Comparison of ENCODE assay signal across 22 mouse cellular contexts in genomic region chr5:115055418-115055817, GRCm38 (mm10). TPM values are rescaled to one million over a fixed set of nuclear protein-coding genes. Genes with fewer than 3 reads are reported as not detected.
DNase-seq lines count a peak whose midpoint lies in the region; ATAC-seq and TF ChIP-seq lines count a peak whose summit lies in the region.
"Had no signal": no experiment of that assay in that cellular context is flagged by ENCODE, and none has a peak within 500 bp of the region (broad histone marks: within the 10 kb centered on the region; RNA-seq: fewer than 3 reads in every experiment).

No protein-coding gene starts in this region.

- no peaks in the 10 kb centered on the region for H3K9me3 ChIP-seq in heart, embryonic 10.5 days
- peaks cover 9% of the 10 kb centered on the region for H3K9me3 ChIP-seq in G1E (replicated peaks)
- H3K9me3 ChIP-seq in liver, embryonic 15.5 days (replicated peaks) = no peaks in the 10 kb centered on the region
- H3K9me3 ChIP-seq: limb, embryonic 15.5 days; midbrain, embryonic 12.5 days had no signal

- H3K36me3 ChIP-seq in heart, embryonic 10.5 days = 0 out of 2 replicates have a peak, but pooled peaks cover 3% of the 10 kb centered on the region
- peaks cover 25% of the 10 kb centered on the region for H3K36me3 ChIP-seq in G1E (replicated peaks)
- H3K36me3 ChIP-seq in liver, embryonic 15.5 days (replicated peaks) = no peaks in the 10 kb centered on the region
- H3K36me3 ChIP-seq: limb, embryonic 15.5 days; midbrain, embryonic 12.5 days had no signal

- 0 out of 2 replicates have a peak overlapping the region, but pooled peaks have one; percentile 14 for H3K9ac ChIP-seq in liver, embryonic 15.5 days
- H3K9ac ChIP-seq: limb, embryonic 15.5 days; midbrain, embryonic 12.5 days had no signal

- no peak for TF ChIP-seq CTCF in G1E (IDR thresholded peaks at IDR 0.05; ENCODE audit: low read depth, low read length)

- H3K4me2 ChIP-seq in liver, embryonic 15.5 days = peak overlapping the region; percentile 39
- H3K4me2 ChIP-seq: limb, embryonic 15.5 days; midbrain, embryonic 12.5 days had no signal

- intact Hi-C loops in heart, postnatal 25 days (cut with DNase I) = no loop called here
- intact Hi-C loops in left cerebral cortex, postnatal 14 days (cut with DNase I) = no loop called here

- no peak overlapping the region for H3K27ac ChIP-seq in heart, embryonic 10.5 days
- peak overlapping the region; percentile 85 for H3K27ac ChIP-seq in liver, embryonic 15.5 days (replicated peaks)
- H3K27ac ChIP-seq: limb, embryonic 15.5 days; midbrain, embryonic 12.5 days had no signal

- no peak overlapping the region for H3K4me3 ChIP-seq in heart, embryonic 10.5 days
- peak overlapping the region; percentile 43; the same call in 1 of the 2 replicates for H3K4me3 ChIP-seq in G1E (ENCODE audit: low read depth, low read length)
- no peak overlapping the region for H3K4me3 ChIP-seq in liver, embryonic 15.5 days (replicated peaks)
- H3K4me3 ChIP-seq: limb, embryonic 15.5 days; midbrain, embryonic 12.5 days had no signal

- peak; percentile 87 for DNase-seq in heart, embryonic 10.5 days (ENCODE audit: low spot score)
- DNase-seq in heart, postnatal 25 days (ENCODE audit: low spot score) = no peak
- no peak for DNase-seq in G1E (ENCODE audit: low spot score)
- no peak for DNase-seq in left cerebral cortex, postnatal 14 days (ENCODE audit: low spot score in 2 of 2)
- DNase-seq in layer of hippocampus, adult 8-10 months (ENCODE audit: low spot score in 2 of 2) = no peak
- DNase-seq: adrenal gland, postnatal 36 days; cerebellum, adult 9-10 months; heart, adult 11 months; kidney, adult 18-20 months; kidney, postnatal 14 days; layer of hippocampus, adult 9-11 months; thymus, postnatal 36 days had no signal

- peak; percentile 22; the same call in 1 of the 2 replicates for ATAC-seq in G1E (ENCODE audit: extremely low read depth, insufficient number of reproducible peaks, low FRiP score, poor library complexity, severe bottlenecking)
- ATAC-seq in erythroblast, adult 5-6 weeks (replicated peaks; ENCODE audit: low FRiP score, poor library complexity, severe bottlenecking) = peak; percentile 65
- peak; percentile 69 for ATAC-seq in liver, embryonic 15.5 days (ENCODE audit: insufficient read depth)
- ATAC-seq: forebrain, embryonic 16.5 days; Patski had no signal

- peaks cover 56% of the 10 kb centered on the region for H3K4me1 ChIP-seq in heart, embryonic 10.5 days
- H3K4me1 ChIP-seq in G1E (ENCODE audit: insufficient read depth, low read depth, low read length) = peaks cover 97% of the 10 kb centered on the region
- peaks cover 98% of the 10 kb centered on the region for H3K4me1 ChIP-seq in liver, embryonic 15.5 days (replicated peaks)

- no peaks in the 10 kb centered on the region for H3K27me3 ChIP-seq in heart, embryonic 10.5 days (ENCODE audit: insufficient read depth, poor library complexity, severe bottlenecking)
- H3K27me3 ChIP-seq in G1E (ENCODE audit: insufficient read depth, low read length) = no peaks in the 10 kb centered on the region
- H3K27me3 ChIP-seq in liver, embryonic 15.5 days = no peaks in the 10 kb centered on the region
- H3K27me3 ChIP-seq: CH12.LX; limb, embryonic 15.5 days; midbrain, embryonic 12.5 days; Patski had no signal

- WGBS in heart, embryonic 10.5 days = 40% methylated on average over 6 of the region's 6 CpGs
- WGBS in liver, embryonic 15.5 days (ENCODE audit: insufficient replicate concordance) = 13% methylated on average over 6 of the region's 6 CpGs

RNA-seq across cellular contexts. Expression of gene Gm10401, which starts 42.7 kb away (rescaled TPM):
- 13.7 and 15.7 TPM in 2 replicates for polyA plus RNA-seq in heart, embryonic 10.5 days (2016; fragmentation: Nextera tagmentation; extraction: Ambion mirVana)
- total RNA-seq in heart, postnatal 25 days (2021) = not detected
- total RNA-seq in G1E (2014; fragmentation: Nextera tagmentation) (not detected in 2 replicates), G1E (2017) (0.46 and 0.49 TPM in 2 replicates)
- polyA plus RNA-seq in G1E (2012) = not detected in 2 replicates
- total RNA-seq in erythroblast, adult 5-6 weeks (2015; ENCODE audit: low replicate concordance) = not detected in 2 replicates
- total RNA-seq in erythroblast, adult 5-6 weeks (2017; ENCODE audit: low replicate concordance) = 1.1 TPM in 1 of 2 replicates, not detected in the other
- polyA plus RNA-seq in liver, embryonic 15.5 days (2015; fragmentation: Nextera tagmentation; extraction: Ambion mirVana) = 7.9 and 11.4 TPM in 2 replicates
- total RNA-seq in left cerebral cortex, postnatal 14 days (2021) = not detected
- not detected for total RNA-seq in layer of hippocampus, adult 8-10 months (2022)
- total RNA-seq: adrenal gland, postnatal 36 days; gastrocnemius, adult 8-10 months; hematopoietic stem cell, adult 5-6 weeks had no signal
- polyA plus RNA-seq: Patski; testis, adult 2 months had no signal

RNA-seq across cellular contexts. Expression of gene Sppl3, which starts 44.5 kb away (rescaled TPM):
- 6.9 and 11.5 TPM in 2 replicates for polyA plus RNA-seq in heart, embryonic 10.5 days (2016; fragmentation: Nextera tagmentation; extraction: Ambion mirVana)
- total RNA-seq in heart, postnatal 25 days (2021) = 10 to 100 TPM; 34.8 to 35.5 TPM
- total RNA-seq in G1E (2014; fragmentation: Nextera tagmentation) = 53.9 and 69.2 TPM in 2 replicates
- total RNA-seq in G1E (2017) = 31.8 and 35.9 TPM in 2 replicates
- polyA plus RNA-seq in G1E (2012) = 29.5 and 33.9 TPM in 2 replicates
- 33.6 and 39.0 TPM in 2 replicates for total RNA-seq in erythroblast, adult 5-6 weeks (2015; ENCODE audit: low replicate concordance)
- total RNA-seq in erythroblast, adult 5-6 weeks (2017; ENCODE audit: low replicate concordance) = 57.8 and 59.4 TPM in 2 replicates
- polyA plus RNA-seq in liver, embryonic 15.5 days (2015; fragmentation: Nextera tagmentation; extraction: Ambion mirVana) = 7.9 and 12.1 TPM in 2 replicates
- 100 to 1,000 TPM; 104 to 106 TPM for total RNA-seq in left cerebral cortex, postnatal 14 days (2021)
- 10 to 100 TPM; 71.6 to 80.6 (median 77.4) TPM for total RNA-seq in layer of hippocampus, adult 8-10 months (2022)
